Mouse (Mus musculus): Measurements from ENCODE around the gene Abi3.

GRCm38 (mm10) chr11:95831276-95831619 is 11.0 kb downstream of the Abi3 start:
- TF ChIP-seq CTCF (IDR thresholded peaks at IDR 0.05; ENCODE audit: low read depth, low read length): no peak
- no peak for TF ChIP-seq POLR2AphosphoS5 (IDR thresholded peaks at IDR 0.05; ENCODE audit: insufficient replicate concordance, low read depth, low read length)
- TF ChIP-seq GATA2 (IDR thresholded peaks at IDR 0.05; ENCODE audit: borderline replicate concordance, low read depth, low read length): no peak

Measured in G1E (cell line).